Mouse (Mus musculus) MEL (cell line): ENCODE results near the gene Prps1. TPM values are rescaled to one million over a fixed set of nuclear protein-coding genes. Genes with fewer than 3 reads are reported as not detected.

Source experiments
- DNase-seq: peaks from one replicate; pipeline ENCODE4 v3.0.0; 2011; ENCODE audit warnings: low read depth, low spot score
- H3K27ac ChIP-seq: 2 replicates; pipeline ENCODE4 v1.5.1; 2012; ENCODE audit warnings: low read depth, mild to moderate bottlenecking, control low read depth, low read length, moderate library complexity; ENCODE audit not compliant: control insufficient read depth
- H3K27me3 ChIP-seq, 2 experiments: fragments of 150-350 bp in 1 of 2; sonication (generic) in 1 of 2; 2 replicates each; pipeline ENCODE4 v1.6.1; 2012; ENCODE audit warnings: low read length in 2 of 2, mild to moderate bottlenecking in 2 of 2, improper control_type of control experiment in 1 of 2, moderate library complexity in 1 of 2; ENCODE audit not compliant: insufficient read depth in 2 of 2, control insufficient read depth in 1 of 2
- H3K36me3 ChIP-seq, 2 experiments: 2 replicates each; pipeline ENCODE4 v1.6.1; 2012 to 2014; ENCODE audit warnings: low read length in 2 of 2, improper control_type of control experiment in 1 of 2, inconsistent platforms in 1 of 2, mild to moderate bottlenecking in 1 of 2; ENCODE audit not compliant: insufficient read depth in 2 of 2, control insufficient read depth in 1 of 2
- H3K4me1 ChIP-seq, 2 experiments: fragments of 150-350 bp in 1 of 2; sonication (generic) in 1 of 2; 2 replicates each; pipeline ENCODE4 v1.6.1; 2012; ENCODE audit warnings: low read length in 2 of 2, improper control_type of control experiment in 1 of 2, mild to moderate bottlenecking in 1 of 2; ENCODE audit not compliant: insufficient read depth in 2 of 2, control insufficient read depth in 1 of 2
- H3K4me3 ChIP-seq, 2 experiments: fragments of 150-350 bp in 1 of 2; sonication (generic) in 1 of 2; 2 replicates each; pipeline ENCODE4 v1.5.1; 2012; ENCODE audit warnings: low read depth in 2 of 2, low read length in 2 of 2, mild to moderate bottlenecking in 2 of 2, moderate library complexity in 2 of 2, control low read depth in 1 of 2, improper control_type of control experiment in 1 of 2; ENCODE audit not compliant: control insufficient read depth in 1 of 2, insufficient read depth in 1 of 2
- H3K79me2 ChIP-seq: 2 replicates; pipeline ENCODE4 v1.6.1; 2012; ENCODE audit warnings: mild to moderate bottlenecking, low read length, moderate library complexity; ENCODE audit not compliant: control insufficient read depth, poor library complexity, insufficient read depth
- H3K9ac ChIP-seq: 2 replicates; pipeline ENCODE4 v1.6.1; 2012; ENCODE audit warnings: low read depth, mild to moderate bottlenecking, control low read depth, low read length, moderate library complexity; ENCODE audit not compliant: control insufficient read depth, poor library complexity, severe bottlenecking
- H3K9me3 ChIP-seq: fragments of 150-350 bp; sonication (generic); replicated peaks from 2 replicates; pipeline ENCODE4 v1.6.1; 2012; ENCODE audit warnings: mild to moderate bottlenecking, low read length, improper control_type of control experiment, moderate library complexity; ENCODE audit not compliant: insufficient read depth
- BHLHE40 ChIP-seq: IDR thresholded peaks from 2 replicates; pipeline ENCODE4 v1.6.1; 2012; ENCODE audit warnings: low read depth, mild to moderate bottlenecking, inconsistent platforms, low read length, improper control_type of control experiment, borderline replicate concordance
- ELF1 ChIP-seq: IDR thresholded peaks from 2 replicates; pipeline ENCODE4 v1.6.1; 2014; ENCODE audit warnings: low read depth, mild to moderate bottlenecking, inconsistent platforms, low read length, improper control_type of control experiment, moderate library complexity
- ETS1 ChIP-seq: IDR thresholded peaks from 2 replicates; pipeline ENCODE4 v1.6.1; 2012; ENCODE audit warnings: low read depth, mild to moderate bottlenecking, inconsistent platforms, low read length, improper control_type of control experiment, moderate library complexity
- GABPA ChIP-seq: IDR thresholded peaks from 2 replicates; pipeline ENCODE4 v1.6.1; 2012; ENCODE audit warnings: low read depth, mild to moderate bottlenecking, inconsistent platforms, low read length, improper control_type of control experiment, moderate library complexity
- KAT2A ChIP-seq: conservative IDR thresholded peaks from 2 replicates; pipeline ENCODE4 v1.6.1; 2012; ENCODE audit warnings: low read depth, low read length, improper control_type of control experiment, inconsistent platforms
- MAX ChIP-seq: IDR thresholded peaks from 2 replicates; pipeline ENCODE4 v1.6.1; 2011; ENCODE audit warnings: low read length, improper control_type of control experiment
- MAZ ChIP-seq: IDR thresholded peaks from 2 replicates; pipeline ENCODE4 v1.6.1; 2012; ENCODE audit warnings: low read depth, mild to moderate bottlenecking, inconsistent platforms, low read length, improper control_type of control experiment
- POLR2A ChIP-seq, 2 experiments: IDR thresholded peaks; 2 replicates each; pipeline ENCODE4 v1.6.1; 2011 to 2012; ENCODE audit warnings: low read length in 2 of 2, mild to moderate bottlenecking in 2 of 2, control low read depth in 1 of 2, improper control_type of control experiment in 1 of 2, low read depth in 1 of 2, moderate library complexity in 1 of 2; ENCODE audit not compliant: control insufficient read depth in 1 of 2, insufficient read depth in 1 of 2, poor library complexity in 1 of 2
- POLR2AphosphoS2 ChIP-seq: IDR thresholded peaks from 2 replicates; pipeline ENCODE4 v1.6.1; 2011; ENCODE audit warnings: low read length, improper control_type of control experiment
- POLR2AphosphoS5 ChIP-seq: IDR thresholded peaks from 2 replicates; pipeline ENCODE4 v1.6.1; 2012; ENCODE audit warnings: low read depth, borderline replicate concordance, mild to moderate bottlenecking, inconsistent platforms, low read length, moderate library complexity, mixed read lengths
- RAD21 ChIP-seq: IDR thresholded peaks from 2 replicates; pipeline ENCODE4 v1.6.1; 2011; ENCODE audit warnings: mild to moderate bottlenecking, low read depth, low read length, improper control_type of control experiment
- SIN3A ChIP-seq: IDR thresholded peaks from 2 replicates; pipeline ENCODE4 v1.6.1; 2012; ENCODE audit warnings: low read length, improper control_type of control experiment, inconsistent platforms
- SMC3 ChIP-seq: IDR thresholded peaks from 2 replicates; pipeline ENCODE4 v1.6.1; 2011; ENCODE audit warnings: low read depth, low read length, improper control_type of control experiment
- UBTF ChIP-seq: IDR thresholded peaks from 2 replicates; pipeline ENCODE4 v1.6.1; 2012; ENCODE audit warnings: low read depth, mild to moderate bottlenecking, inconsistent platforms, low read length, improper control_type of control experiment, moderate library complexity, borderline replicate concordance; ENCODE audit not compliant: insufficient read depth
- USF2 ChIP-seq, 2 experiments: IDR thresholded peaks; 2 replicates each; pipeline ENCODE4 v1.6.1; 2011 to 2012; ENCODE audit warnings: improper control_type of control experiment in 2 of 2, low read length in 2 of 2, borderline replicate concordance in 1 of 2, inconsistent platforms in 1 of 2, low read depth in 1 of 2, mild to moderate bottlenecking in 1 of 2; ENCODE audit not compliant: insufficient read depth in 1 of 2
- ZNF384 ChIP-seq: IDR thresholded peaks from 2 replicates; pipeline ENCODE4 v1.6.1; 2012; ENCODE audit warnings: low read depth, mild to moderate bottlenecking, inconsistent platforms, low read length, improper control_type of control experiment
- polyA plus RNA-seq, 2 experiments: library from polyadenylated mRNA; stranded (reverse) in 1 of 2; unstranded in 1 of 2; fragments of >175 nt in 1 of 2; fragments of >200 nt in 1 of 2; gene quantifications; 2 replicates each; pipeline versions ENCODE4 v1.2.1 to v1.2.4; 2012; ENCODE audit warnings: low replicate concordance in 2 of 2, low read depth in 1 of 2; ENCODE audit not compliant: insufficient read length in 2 of 2, insufficient read depth in 1 of 2, missing spikeins in 1 of 2
- total RNA-seq: library from RNA; depleted of rRNA; stranded (reverse); fragments of 300-350 nt; gene quantifications from 2 replicates; pipeline ENCODE4 v1.2.3, GENCODE M21; 2012

The Prps1 gene
- total and polyA plus RNA-seq, 3 experiments, result 113 to 172 TPM; not detected in 1

GRCm38 (mm10) chrX:140407593-140407992 lies 48.8 kb upstream of the Prps1 start (continued):
- TF ChIP-seq MAZ, result no peak
- no peak for TF ChIP-seq SMC3
- no peak for TF ChIP-seq POLR2AphosphoS5
- TF ChIP-seq KAT2A, result no peak

- no peak overlapping the region for H3K9ac ChIP-seq
- TF ChIP-seq RAD21 (no peak), SIN3A (no peak), MAX (no peak), ELF1 (no peak), ZNF384 (no peak), BHLHE40 (no peak), GABPA (no peak), UBTF (no peak), POLR2A (IDR thresholded peaks at IDR 0.05; ENCODE audit: control insufficient read depth in 1 of 2, insufficient read depth in 1 of 2, low read depth in 1 of 2, low read length in 2 of 2, poor library complexity in 1 of 2) (no peak), POLR2AphosphoS2 (no peak)
- peaks cover 8 to 28% of the 10 kb centered on the region in 2 experiments for H3K27me3 ChIP-seq
- no peaks in the 10 kb centered on the region for H3K4me1 ChIP-seq
- no peaks in the 10 kb centered on the region for H3K9me3 ChIP-seq
- no peak overlapping the region for H3K4me3 ChIP-seq
- DNase-seq, result no peak
- no peaks in the 10 kb centered on the region for H3K36me3 ChIP-seq
- H3K27ac ChIP-seq, result no peak overlapping the region
- H3K79me2 ChIP-seq, result no peaks in the 10 kb centered on the region
Observed at GRCm38 (mm10) chrX:140418467-140418866, 37.9 kb upstream of the Prps1 start.

- no peaks in the 10 kb centered on the region for H3K79me2 ChIP-seq
- H3K36me3 ChIP-seq, result no peaks in the 10 kb centered on the region; a peak in 1 of 4 replicates
- no peak overlapping the region for H3K27ac ChIP-seq
- no peak overlapping the region for H3K4me3 ChIP-seq
- H3K9ac ChIP-seq, result no peak overlapping the region
- H3K27me3 ChIP-seq, result peaks cover 0 to 10% of the 10 kb centered on the region in 2 experiments; a peak in 2 of 4 replicates
- H3K4me1 ChIP-seq, result peaks cover 0 to 10% of the 10 kb centered on the region in 2 experiments; a peak in 2 of 4 replicates
- no peak for DNase-seq
- H3K9me3 ChIP-seq, result no peaks in the 10 kb centered on the region
- no peak for TF ChIP-seq BHLHE40
- TF ChIP-seq ETS1, result no peak
- no peak for TF ChIP-seq USF2 (IDR thresholded peaks at IDR 0.05; ENCODE audit: borderline replicate concordance in 1 of 2, insufficient read depth in 1 of 2, low read depth in 1 of 2, low read length in 2 of 2)
- no peak for TF ChIP-seq MAZ
- 0 out of 2 replicates have a peak, but pooled peaks have one; percentile 24 for TF ChIP-seq ZNF384
- no peak for TF ChIP-seq POLR2AphosphoS2
Observed at GRCm38 (mm10) chrX:140427124-140427523, 29.3 kb upstream of the Prps1 start.
